Mouse (Mus musculus) lung, embryonic 15.5 days (tissue): ENCODE measurements at regions not wholly inside any gene's neighbourhood (a gene's known extent, or its start where the extent isn't known, plus 50 kb on each side); places are given as distances from the start of the nearest gene placed in this dataset.

Experiments used
- ATAC-seq: fragments of 200-750 bp; cut with Nextera tagmentation; 2 replicates; pipeline ENCODE4 v1.8.0; 2017; ENCODE audit warnings: moderate number of reproducible peaks, borderline replicate concordance; ENCODE audit not compliant: low FRiP score, low TSS enrichment; ENCODE audit errors: extremely low read depth
- H3K27ac ChIP-seq: fragments of 300-500 bp; sonication (generic); 2 replicates; pipeline ENCODE4 v1.5.1; 2015; ENCODE audit warnings: moderate library complexity, mild to moderate bottlenecking, inconsistent platforms
- H3K27me3 ChIP-seq: fragments of 300-500 bp; sonication (generic); 2 replicates; pipeline ENCODE4 v1.6.1; 2015; ENCODE audit warnings: inconsistent platforms
- H3K36me3 ChIP-seq: fragments of 300-500 bp; sonication (generic); 2 replicates; pipeline ENCODE4 v1.6.1; 2015; ENCODE audit warnings: inconsistent platforms
- H3K4me1 ChIP-seq: fragments of 300-500 bp; sonication (generic); 2 replicates; pipeline ENCODE4 v1.6.1; 2015; ENCODE audit warnings: inconsistent platforms
- H3K4me2 ChIP-seq: fragments of 300-500 bp; sonication (generic); 2 replicates; pipeline ENCODE4 v1.6.1; 2015; ENCODE audit warnings: inconsistent platforms, mild to moderate bottlenecking, moderate library complexity
- H3K4me3 ChIP-seq: fragments of 300-500 bp; sonication (generic); 2 replicates; pipeline ENCODE4 v1.5.1; 2015; ENCODE audit warnings: mild to moderate bottlenecking, inconsistent platforms
- H3K9ac ChIP-seq: fragments of 300-500 bp; sonication (generic); 2 replicates; pipeline ENCODE4 v1.6.1; 2015; ENCODE audit warnings: inconsistent platforms
- H3K9me3 ChIP-seq: fragments of 300-500 bp; sonication (generic); 2 replicates; pipeline ENCODE4 v1.6.1; 2016; ENCODE audit warnings: inconsistent platforms
- WGBS: fragments of 180-500 bp; shearing (Covaris S2); methylation state at CpG from one replicate; pipeline ENCODE4 v1.1.7; 2015; 5-methylcytosine and 5-hydroxymethylcytosine counted together

- Histone ChIP-seq H3K27me3 (no peaks in the 10 kb centered on the region), H3K36me3 (no peaks in the 10 kb centered on the region), H3K4me3 (no peak overlapping the region), H3K9me3 (no peaks in the 10 kb centered on the region), H3K4me2 (no peak overlapping the region), H3K4me1 (no peaks in the 10 kb centered on the region), H3K9ac (no peak overlapping the region), H3K27ac (no peak overlapping the region)
- ATAC-seq = no peak
- WGBS = 38% methylated on average over 5 of the region's 5 CpGs
Measured at GRCm38 (mm10) chr12:102076298-102076697, 52.2 kb upstream of the Slc24a4 start.
